Mouse (Mus musculus) liver, postnatal 0 days (tissue): ENCODE measurements around the gene Uba5.

Experiments
- CTCF ChIP-seq: sonication (generic); IDR thresholded peaks from 2 replicates; pipeline ENCODE4 v1.5.1; 2016; ENCODE audit warnings: antibody characterized with exemption, low read depth
- EP300 ChIP-seq: IDR thresholded peaks from 2 replicates; pipeline ENCODE4 v1.6.1; 2016; ENCODE audit warnings: antibody characterized with exemption, low read depth, mild to moderate bottlenecking

- TF ChIP-seq CTCF = no peak
- no peak for TF ChIP-seq EP300
These were observed 23.2 kb downstream of the Uba5 start for GRCm38 (mm10) chr9:104039742-104040141.
